Mouse (Mus musculus) gastrocnemius, adult 2 months (tissue): ENCODE measurements at regions not wholly inside any gene's neighbourhood (a gene's known extent, or its start where the extent isn't known, plus 50 kb on each side); places are given as distances from the start of the nearest gene placed in this dataset.

Experiments
- DNase-seq: peaks from one replicate; pipeline ENCODE4 v3.0.0; 2022
- H3K27ac ChIP-seq: fragments of 200-600 bp; 2 replicates; pipeline ENCODE4 v1.8.1; 2022; ENCODE audit warnings: mild to moderate bottlenecking
- H3K4me3 ChIP-seq: fragments of 200-600 bp; 2 replicates; pipeline ENCODE4 v1.8.1; 2022; ENCODE audit warnings: mild to moderate bottlenecking, moderate library complexity
- CTCF ChIP-seq: fragments of 200-600 bp; IDR thresholded peaks from 2 replicates; pipeline ENCODE4 v1.8.1; 2022; ENCODE audit warnings: antibody characterized with exemption, mild to moderate bottlenecking, moderate library complexity
- intact Hi-C: fragments of 180-260 bp; cut with DNase I; formaldehyde crosslinking; loops from one replicate; pipeline ENCODE4 v1.15.1; 2025

- Histone ChIP-seq H3K27ac (no peak overlapping the region), H3K4me3 (no peak overlapping the region)
- DNase-seq, result no peak
- no peak for TF ChIP-seq CTCF
- intact Hi-C loops, result loop anchor here (5.0 kb wide), 2 partner anchors 100 to 230 kb away; partner anchors contain the start of gene Gadd45g
Observed at GRCm38 (mm10) chr13:52077616-52078015, 231.1 kb downstream of the Gadd45g start.

DNA sequence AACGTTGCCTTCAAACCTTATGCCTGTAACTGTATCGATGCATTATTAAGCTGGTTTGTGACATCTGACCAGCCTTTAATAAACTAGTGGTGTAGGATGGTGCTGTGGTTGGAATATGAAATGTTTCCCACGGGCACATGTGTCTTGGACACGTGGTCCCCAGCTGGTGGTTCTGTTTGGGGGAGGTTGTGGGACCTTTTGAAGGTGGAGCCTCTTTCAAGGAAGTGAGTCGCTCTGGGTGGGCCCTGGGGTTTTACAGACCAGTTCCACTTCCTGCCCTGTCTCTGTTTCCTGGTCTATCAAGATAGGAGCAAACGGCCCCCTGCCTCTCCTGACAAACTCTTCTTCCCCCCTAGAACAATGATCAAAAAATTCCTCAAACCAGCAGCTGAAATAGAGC lies 232.1 kb downstream of the Gadd45g start:
- intact Hi-C loops, result loop anchor here (5.0 kb wide), 2 partner anchors 101 to 231 kb away; partner anchors contain the start of gene Gadd45g

GRCm38 (mm10) chr13:52079678-52080246 lies 233.3 kb downstream of the Gadd45g start:
- DNase-seq, result peak; percentile 78
- Histone ChIP-seq H3K4me3 (peak overlapping the region; percentile 28), H3K27ac (peak overlapping the region; percentile 81)
- intact Hi-C loops, result loop anchor here (5.0 kb wide), 3 partner anchors 102 to 232 kb away; partner anchors contain the start of gene Gadd45g
- TF ChIP-seq CTCF, result no peak

More for the DNA sequence above, 232.1 kb downstream of the Gadd45g start:
- Histone ChIP-seq H3K27ac (peak overlapping the region; percentile 81), H3K4me3 (no peak overlapping the region)
- TF ChIP-seq CTCF, result no peak
- no peak for DNase-seq

DNA sequence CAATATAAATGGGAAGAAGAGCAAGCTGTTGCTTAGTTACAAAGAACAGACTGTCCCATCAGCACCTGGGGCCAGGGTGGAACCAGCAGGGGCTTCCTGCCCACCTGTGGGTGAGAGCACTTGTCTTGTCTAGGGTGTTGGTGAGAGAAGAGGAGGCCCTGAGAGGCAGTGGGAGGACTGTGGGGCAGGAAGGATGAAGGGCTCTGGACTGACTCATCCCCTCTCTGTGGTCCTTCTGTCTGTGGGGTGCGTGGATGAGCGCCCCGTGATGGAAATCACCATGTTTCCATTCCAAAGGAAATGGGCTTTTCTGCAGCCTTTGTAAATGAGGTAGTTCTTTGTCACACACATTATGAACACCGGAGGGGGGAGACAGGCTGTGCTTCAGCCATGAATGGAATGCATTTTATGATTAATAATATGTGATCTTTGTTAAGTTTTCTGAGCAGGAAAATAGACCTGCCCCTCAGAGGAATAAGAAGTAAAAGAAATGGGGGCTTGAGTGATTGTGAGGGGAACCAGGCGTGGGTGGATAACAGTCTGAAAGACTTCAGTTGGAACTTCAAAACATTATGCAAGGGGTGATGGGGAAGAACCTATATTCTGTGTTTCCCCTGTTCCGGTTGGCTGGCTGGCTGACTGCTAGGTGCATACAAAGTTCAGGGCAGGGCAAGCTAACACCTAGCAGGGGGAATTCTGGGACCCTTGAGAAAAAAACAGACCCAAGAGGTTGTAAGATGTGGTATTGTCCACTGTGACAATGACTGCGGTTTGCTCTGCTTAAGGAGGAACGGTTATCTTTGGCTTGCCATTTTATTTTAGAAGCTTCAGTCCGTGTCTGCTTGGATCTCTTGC lies 237.3 kb downstream of the Gadd45g start:
- TF ChIP-seq CTCF, result no peak
- no peak for DNase-seq
- no peak overlapping the region for H3K4me3 ChIP-seq
- H3K27ac ChIP-seq, result no peak overlapping the region
- intact Hi-C loops, result loop anchor here (5.0 kb wide), 1 partner anchor 138 kb away; no protein-coding TSS in a partner anchor

- intact Hi-C loops, result no loop called here
- no peak for TF ChIP-seq CTCF
- no peak for DNase-seq
- Histone ChIP-seq H3K27ac (no peak overlapping the region), H3K4me3 (no peak overlapping the region)
Observed at GRCm38 (mm10) chr13:52085110-52085509, 238.6 kb downstream of the Gadd45g start.

DNA sequence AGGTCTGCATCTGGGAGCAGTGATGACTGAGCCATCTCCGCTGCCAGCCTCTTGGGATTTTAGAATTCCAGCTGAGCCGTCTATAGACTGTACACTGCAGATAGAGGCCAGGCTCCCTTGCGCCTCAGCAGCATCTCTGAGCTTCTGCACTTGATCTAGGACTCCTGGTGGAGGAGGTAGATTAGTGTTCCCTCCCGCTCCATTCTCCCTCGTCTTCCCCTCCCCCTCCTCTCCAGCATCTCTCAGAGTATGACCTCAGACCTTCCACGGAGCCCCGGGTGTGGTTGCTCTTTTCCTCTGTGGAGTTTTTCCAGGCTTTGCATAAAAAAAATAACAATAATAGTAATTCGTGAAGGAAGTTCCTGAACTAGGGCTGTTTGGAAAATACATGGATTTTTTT lies 241.8 kb downstream of the Gadd45g start:
- no peak for TF ChIP-seq CTCF
- intact Hi-C loops, result no loop called here
- no peak for DNase-seq

GRCm38 (mm10) chr13:52090365-52090764 lies 243.9 kb downstream of the Gadd45g start:
- Histone ChIP-seq H3K27ac (no peak overlapping the region), H3K4me3 (no peak overlapping the region)
- intact Hi-C loops, result no loop called here
- no peak for TF ChIP-seq CTCF
- no peak for DNase-seq

More for the DNA sequence above, 241.8 kb downstream of the Gadd45g start:
- no peak overlapping the region for H3K4me3 ChIP-seq
- H3K27ac ChIP-seq, result no peak overlapping the region

GRCm38 (mm10) chr13:52094785-52095184 lies 248.3 kb downstream of the Gadd45g start:
- Histone ChIP-seq H3K27ac (no peak overlapping the region), H3K4me3 (no peak overlapping the region)
- TF ChIP-seq CTCF, result no peak
- peak; percentile 65 for DNase-seq
- intact Hi-C loops, result no loop called here

DNA sequence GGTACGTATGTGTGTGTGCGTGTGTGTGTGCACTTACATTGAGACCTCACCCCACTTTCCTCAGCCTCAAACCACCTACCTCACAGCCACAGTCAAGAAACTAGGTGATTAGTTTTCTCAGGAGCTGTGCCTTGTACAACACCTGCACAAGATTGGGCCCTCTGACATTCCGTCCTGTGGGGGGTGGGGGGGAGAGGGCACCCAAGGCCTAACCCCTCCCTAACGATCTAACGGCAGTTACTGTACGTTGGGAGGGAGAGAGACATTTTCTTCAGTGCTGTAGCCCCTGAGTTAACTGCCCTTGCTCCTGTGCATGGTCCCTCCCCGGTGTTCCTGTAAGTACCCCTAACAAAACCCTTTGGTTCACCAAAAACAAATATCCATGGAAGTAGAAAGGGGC lies 250.0 kb downstream of the Gadd45g start:
- intact Hi-C loops, result no loop called here
- no peak for TF ChIP-seq CTCF
- DNase-seq, result no peak
- H3K4me3 ChIP-seq, result no peak overlapping the region
- H3K27ac ChIP-seq, result no peak overlapping the region

- H3K4me3 ChIP-seq, result no peak overlapping the region
- no peak for DNase-seq
- intact Hi-C loops, result no loop called here
- TF ChIP-seq CTCF, result no peak
- no peak overlapping the region for H3K27ac ChIP-seq
Observed at GRCm38 (mm10) chr13:52105989-52106642, 259.6 kb downstream of the Gadd45g start.

DNA sequence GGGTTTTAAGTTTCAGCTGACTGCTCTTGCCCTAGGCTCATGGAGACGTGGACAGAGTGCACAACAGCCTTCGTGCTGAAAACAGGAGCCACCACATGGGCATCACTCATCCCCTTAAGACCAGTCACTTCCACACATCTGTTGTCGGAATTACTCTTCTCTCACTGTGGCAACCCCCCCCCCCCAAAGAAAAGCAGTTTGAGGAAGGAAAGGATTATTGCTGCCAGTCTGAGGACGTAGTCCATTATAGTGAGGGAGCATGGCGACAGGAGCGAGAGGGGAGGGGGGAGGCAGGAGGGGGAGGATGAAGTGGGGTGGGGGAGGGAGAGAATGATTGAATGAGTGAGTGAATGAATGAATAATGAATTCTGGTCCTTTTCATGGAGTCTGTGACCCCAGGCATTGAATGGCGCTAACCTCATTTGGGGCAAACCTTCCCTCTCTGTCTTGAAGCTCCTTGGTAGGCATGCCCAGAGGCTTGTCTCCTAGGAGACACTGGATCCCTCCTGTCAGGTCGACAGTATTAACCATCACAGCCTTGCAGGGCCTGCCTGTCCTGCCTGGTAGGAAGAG lies 262.0 kb downstream of the Gadd45g start:
- Histone ChIP-seq H3K27ac (no peak overlapping the region), H3K4me3 (no peak overlapping the region)
- intact Hi-C loops, result no loop called here
- no peak for TF ChIP-seq CTCF
- DNase-seq, result no peak

DNA sequence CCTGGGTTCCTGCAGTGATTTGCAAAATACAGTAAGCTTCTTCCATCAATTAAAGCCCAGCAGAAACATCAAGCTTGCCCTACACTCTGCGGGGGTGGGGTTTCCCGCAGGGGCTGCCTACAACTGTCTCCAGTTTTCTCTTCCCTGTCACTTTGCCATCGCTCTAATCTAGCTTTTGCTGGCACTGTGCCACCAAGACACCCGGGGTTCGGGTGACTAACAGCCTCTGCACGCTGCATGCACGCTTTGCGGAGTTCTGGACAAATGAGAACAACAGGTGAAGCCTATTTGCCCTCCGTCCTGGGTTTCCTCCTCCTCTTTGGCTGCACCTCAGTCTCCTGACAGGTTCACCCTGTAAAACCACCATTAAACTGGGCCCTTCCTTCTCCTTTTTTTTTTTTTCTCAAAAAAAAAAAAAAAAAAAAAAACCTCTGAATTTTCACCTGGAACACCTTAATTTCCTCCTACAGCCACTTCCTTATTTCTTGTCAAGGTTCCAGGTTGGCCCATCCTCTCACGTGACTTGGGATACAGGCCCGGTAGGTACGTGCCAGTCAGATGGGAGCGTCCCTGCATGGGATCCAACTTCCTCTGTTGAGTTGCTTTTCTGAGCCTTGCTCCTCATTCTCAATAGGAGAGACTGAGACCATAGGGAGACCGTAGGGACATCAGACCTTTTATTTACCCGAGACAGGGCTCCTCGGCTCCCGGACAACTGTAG lies 262.7 kb downstream of the Gadd45g start:
- intact Hi-C loops, result no loop called here
- no peak overlapping the region for H3K27ac ChIP-seq
- no peak for DNase-seq
- no peak for TF ChIP-seq CTCF
- H3K4me3 ChIP-seq, result no peak overlapping the region
